Mouse (Mus musculus) cerebellum, adult 2 months (tissue): ENCODE data around the gene Gm49361.

Experiments used
- CTCF ChIP-seq: fragments of 200-500 bp; IDR thresholded peaks from 2 replicates; pipeline ENCODE4 v1.5.1; 2011; ENCODE audit warnings: low read depth, mild to moderate bottlenecking, control low read depth, low read length, moderate library complexity, borderline replicate concordance; ENCODE audit not compliant: insufficient read depth
- POLR2A ChIP-seq: fragments of 200-500 bp; IDR thresholded peaks from 2 replicates; pipeline ENCODE4 v1.6.1; 2011; ENCODE audit warnings: low read length, control low read depth, borderline replicate concordance; ENCODE audit not compliant: insufficient read depth

- TF ChIP-seq CTCF (no peak), POLR2A (no peak)
Observed at GRCm38 (mm10) chr14:57709171-57709570, 36.7 kb downstream of the Gm49361 start.
